In genomic region chr16:57166611-57167513, GRCm38 (mm10) we compare ENCODE assay signal across 8 mouse cellular contexts. TPM values are rescaled to one million over a fixed set of nuclear protein-coding genes. Genes with fewer than 3 reads are reported as not detected.
DNase-seq lines count a peak whose midpoint lies in the region; ATAC-seq and TF ChIP-seq lines count a peak whose summit lies in the region.

Nit2 (minus strand) TSS chr16:57167341.

- no peaks in the 10 kb centered on the region for H3K9me3 ChIP-seq in CH12.LX (replicated peaks; ENCODE audit: low read length)
- H3K9me3 ChIP-seq in forebrain, embryonic 12.5 days = no peaks in the 10 kb centered on the region
- H3K9me3 ChIP-seq in heart, postnatal 0 days (replicated peaks; ENCODE audit: control insufficient read depth, low read length) = no peaks in the 10 kb centered on the region
- H3K9me3 ChIP-seq in liver, embryonic 16.5 days (replicated peaks; ENCODE audit: control insufficient read depth, low read length) = no peaks in the 10 kb centered on the region
- no peaks in the 10 kb centered on the region for H3K9me3 ChIP-seq in neural tube, embryonic 13.5 days

- H3K9ac ChIP-seq in CH12.LX (ENCODE audit: insufficient read depth, low read depth) = peak within 1 kb of the TSS; percentile 82
- H3K9ac ChIP-seq in forebrain, embryonic 12.5 days = peak within 1 kb of the TSS; percentile 79
- H3K9ac ChIP-seq in heart, postnatal 0 days (replicated peaks; ENCODE audit: low read depth, low read length) = peak within 1 kb of the TSS; percentile 75
- H3K9ac ChIP-seq in liver, embryonic 16.5 days (ENCODE audit: low read depth, low read length) = peak within 1 kb of the TSS; percentile 80
- peak within 1 kb of the TSS; percentile 78 for H3K9ac ChIP-seq in neural tube, embryonic 13.5 days

- dilution Hi-C loops in CH12.LX (cut with MboI; ENCODE audit: extremely low pct_ligation_motif_present, extremely low pct_unique_long_range_greater_than_20kb, low sequenced_read_pairs) = no loop called here

- peak within 1 kb of the TSS; percentile 83 to 96 (median 88) for H3K4me3 ChIP-seq in CH12.LX (replicated peaks in 1 of 3; ENCODE audit: low read depth in 2 of 3, low read length in 2 of 3, poor library complexity in 1 of 3)
- H3K4me3 ChIP-seq in forebrain, embryonic 12.5 days (replicated peaks) = peak within 1 kb of the TSS; percentile 77
- peak within 1 kb of the TSS; percentile 78 for H3K4me3 ChIP-seq in heart, postnatal 0 days (ENCODE audit: low read depth, low read length)
- peak within 1 kb of the TSS; percentile 84 for H3K4me3 ChIP-seq in liver, embryonic 16.5 days (ENCODE audit: low read depth, low read length)
- H3K4me3 ChIP-seq in neural tube, embryonic 13.5 days = peak within 1 kb of the TSS; percentile 78
- H3K4me3 ChIP-seq in testis, adult 2 months (ENCODE audit: control insufficient read depth, low read depth, low read length) = peak within 1 kb of the TSS; percentile 63

- H3K27ac ChIP-seq in CH12.LX (ENCODE audit: insufficient read depth, low read depth) = peak within 1 kb of the TSS; percentile 80
- H3K27ac ChIP-seq in forebrain, embryonic 12.5 days = peak within 1 kb of the TSS; percentile 69
- H3K27ac ChIP-seq in heart, postnatal 0 days (ENCODE audit: low read depth) = peak within 1 kb of the TSS; percentile 92
- peak within 1 kb of the TSS; percentile 86 for H3K27ac ChIP-seq in liver, embryonic 16.5 days (ENCODE audit: low read length)
- peak within 1 kb of the TSS; percentile 89 for H3K27ac ChIP-seq in neural tube, embryonic 13.5 days (replicated peaks)
- H3K27ac ChIP-seq in testis, adult 2 months (ENCODE audit: control insufficient read depth, insufficient read depth, low read depth, low read length) = peak within 1 kb of the TSS; percentile 1

- peak; percentile 94 for TF ChIP-seq POLR2A in CH12.LX (IDR thresholded peaks at IDR 0.05; ENCODE audit: low read depth, low read length)
- peak; percentile 34; the same call in 1 of the 2 replicates for TF ChIP-seq POLR2A in testis, adult 2 months (IDR thresholded peaks at IDR 0.05; ENCODE audit: control insufficient read depth, low read depth, low read length)

- peak within 1 kb of the TSS; percentile 66; the same call in 1 of the 2 replicates for H3K4me2 ChIP-seq in CH12.LX (ENCODE audit: insufficient read depth, low read depth, poor library complexity, severe bottlenecking)
- peak within 1 kb of the TSS; percentile 74 for H3K4me2 ChIP-seq in forebrain, embryonic 12.5 days
- peak within 1 kb of the TSS; percentile 86 for H3K4me2 ChIP-seq in heart, postnatal 0 days (ENCODE audit: low read depth, low read length)
- H3K4me2 ChIP-seq in liver, embryonic 16.5 days (ENCODE audit: low read depth, low read length) = peak within 1 kb of the TSS; percentile 92
- H3K4me2 ChIP-seq in neural tube, embryonic 13.5 days = peak within 1 kb of the TSS; percentile 76

- peak; percentile 91 for DNase-seq in CH12.LX (ENCODE audit: extremely low read depth)
- peak; percentile 76 for DNase-seq in c-Kit-positive CD71-positive TER-119-negative erythroid progenitor cells, embryonic 14.5 days (ENCODE audit: low read depth)
- peak; percentile 91 for DNase-seq in heart, postnatal 0 days (ENCODE audit: low spot score)
- peak; percentile 98 for DNase-seq in kidney, postnatal 4 days

- peak; percentile 98 for ATAC-seq in forebrain, embryonic 12.5 days (ENCODE audit: low FRiP score)
- peak; percentile 99 for ATAC-seq in heart, postnatal 0 days (ENCODE audit: insufficient read depth, low read depth)
- ATAC-seq in liver, embryonic 16.5 days (ENCODE audit: low read depth) = peak; percentile 95
- ATAC-seq in neural tube, embryonic 13.5 days (ENCODE audit: low read depth) = peak; percentile 99

- H3K27me3 ChIP-seq in CH12.LX (replicated peaks) = no peaks in the 10 kb centered on the region
- no peaks in the 10 kb centered on the region for H3K27me3 ChIP-seq in forebrain, embryonic 12.5 days
- no peaks in the 10 kb centered on the region for H3K27me3 ChIP-seq in heart, postnatal 0 days (ENCODE audit: control insufficient read depth, insufficient read depth, low read length)
- H3K27me3 ChIP-seq in liver, embryonic 16.5 days (ENCODE audit: control insufficient read depth, insufficient read depth, low read depth, low read length) = no peaks in the 10 kb centered on the region
- no peaks in the 10 kb centered on the region for H3K27me3 ChIP-seq in neural tube, embryonic 13.5 days
- no peaks in the 10 kb centered on the region for H3K27me3 ChIP-seq in testis, adult 2 months (ENCODE audit: control insufficient read depth, insufficient read depth, low read length)

- peaks cover 24 to 67% of the 10 kb centered on the region in 2 experiments for H3K36me3 ChIP-seq in CH12.LX (replicated peaks in 1 of 2; ENCODE audit: control insufficient read depth in 1 of 2, insufficient read depth in 1 of 2, low read length in 1 of 2)
- H3K36me3 ChIP-seq in forebrain, embryonic 12.5 days (replicated peaks) = peaks cover 12% of the 10 kb centered on the region
- peaks cover 32% of the 10 kb centered on the region for H3K36me3 ChIP-seq in heart, postnatal 0 days (replicated peaks; ENCODE audit: control insufficient read depth, insufficient read depth, low read length)
- H3K36me3 ChIP-seq in liver, embryonic 16.5 days (ENCODE audit: control insufficient read depth, insufficient read depth) = no peaks in the 10 kb centered on the region; the same call in 1 of the 2 replicates
- H3K36me3 ChIP-seq in neural tube, embryonic 13.5 days = peaks cover 24% of the 10 kb centered on the region
- H3K36me3 ChIP-seq in testis, adult 2 months (ENCODE audit: control insufficient read depth, insufficient read depth, low read length) = no peaks in the 10 kb centered on the region

- TF ChIP-seq CTCF in CH12.LX (conservative IDR thresholded peaks at IDR 0.05 in 1 of 2, IDR thresholded peaks at IDR 0.05 in 1 of 2; ENCODE audit: low read depth in 2 of 2, low read length in 2 of 2) = peak; percentile 93 to 94
- TF ChIP-seq CTCF in heart, postnatal 0 days (IDR thresholded peaks at IDR 0.05; ENCODE audit: low read depth) = peak; percentile 63
- TF ChIP-seq CTCF in testis, adult 2 months (IDR thresholded peaks at IDR 0.05; ENCODE audit: control insufficient read depth, insufficient read depth, insufficient replicate concordance, low read depth, low read length) = peak; percentile 55; the same call in 1 of the 2 replicates

- peak; percentile 80 for TF ChIP-seq RAD21 in CH12.LX (IDR thresholded peaks at IDR 0.05; ENCODE audit: low read depth, low read length)

- no peak for TF ChIP-seq EP300 in CH12.LX (IDR thresholded peaks at IDR 0.05; ENCODE audit: low read length)
- TF ChIP-seq EP300 in heart, postnatal 0 days (IDR thresholded peaks at IDR 0.05; ENCODE audit: low read depth) = no peak

- in situ Hi-C loops in CH12.LX (cut with MboI; ENCODE audit: low pct_ligation_motif_present, low pct_unique_long_range_greater_than_20kb, low sequenced_read_pairs) = loop anchor here (5.0 kb wide), 1 partner anchor 45 kb away; the partner anchor contains the start of gene Tomm70a

- under 1% methylated on average over 58 of the region's 58 CpGs for WGBS in forebrain, embryonic 12.5 days
- WGBS in heart, postnatal 0 days = under 1% methylated on average over 58 of the region's 58 CpGs
- WGBS in liver, embryonic 16.5 days (ENCODE audit: insufficient replicate concordance) = under 1% methylated on average over 58 of the region's 58 CpGs
- under 1% methylated on average over 58 of the region's 58 CpGs for WGBS in neural tube, embryonic 13.5 days

- H3K79me2 ChIP-seq in CH12.LX (replicated peaks; ENCODE audit: control insufficient read depth, extremely low read depth, insufficient read depth, poor library complexity, severe bottlenecking) = peaks cover 10% of the 10 kb centered on the region

- H3K4me1 ChIP-seq in CH12.LX (ENCODE audit: control insufficient read depth in 1 of 2, insufficient read depth in 2 of 2) = peaks cover 5 to 28% of the 10 kb centered on the region in 2 experiments
- H3K4me1 ChIP-seq in forebrain, embryonic 12.5 days = peaks cover 10% of the 10 kb centered on the region
- no peaks in the 10 kb centered on the region for H3K4me1 ChIP-seq in heart, postnatal 0 days (ENCODE audit: control insufficient read depth, insufficient read depth)
- H3K4me1 ChIP-seq in liver, embryonic 16.5 days (ENCODE audit: control insufficient read depth, low read depth, low read length) = peaks cover 14% of the 10 kb centered on the region
- peaks cover 18% of the 10 kb centered on the region for H3K4me1 ChIP-seq in neural tube, embryonic 13.5 days (replicated peaks)
- no peaks in the 10 kb centered on the region for H3K4me1 ChIP-seq in testis, adult 2 months (ENCODE audit: control insufficient read depth, insufficient read depth, low read length)

TF ChIP-seq in CH12.LX, 34 proteins besides CTCF, POLR2A, EP300 and RAD21 (continues in another document):
- TF ChIP-seq ZMIZ1 (IDR thresholded peaks at IDR 0.05; ENCODE audit: low read depth, low read length) (peak; percentile 65; the same call in 1 of the 2 replicates), CHD1 (IDR thresholded peaks at IDR 0.05; ENCODE audit: low read depth, low read length) (0 out of 2 replicates have a peak, but pooled peaks have one; percentile 85), USF1 (IDR thresholded peaks at IDR 0.05; ENCODE audit: low read depth, low read length) (no peak), USF2 (conservative IDR thresholded peaks at IDR 0.05; ENCODE audit: low read depth, low read length) (no peak), ZNF384 (IDR thresholded peaks at IDR 0.05; ENCODE audit: low read depth, low read length) (no peak), IRF4 (IDR thresholded peaks at IDR 0.05; ENCODE audit: low read depth, low read length) (no peak), RCOR1 (conservative IDR thresholded peaks at IDR 0.05; ENCODE audit: low read depth, low read length) (no peak), SMC3 (IDR thresholded peaks at IDR 0.05; ENCODE audit: low read depth, low read length) (peak; percentile 79), MAX (IDR thresholded peaks at IDR 0.05; ENCODE audit: low read length) (peak; percentile 67; the same call in 1 of the 2 replicates), MYC (IDR thresholded peaks at IDR 0.05; ENCODE audit: low read depth, low read length) (0 out of 2 replicates have a peak, but pooled peaks have one; percentile 28), UBTF (IDR thresholded peaks at IDR 0.05; ENCODE audit: low read depth, low read length) (0 out of 2 replicates have a peak, but pooled peaks have one; percentile 22)

RNA-seq across cellular contexts. Expression of gene Nit2, which starts in this region (rescaled TPM):
- total RNA-seq in CH12.LX (2012; rRNA removed) (59.4 and 60.1 TPM in 2 replicates), CH12.LX (2014; rRNA removed) (90.9 and 93.3 TPM in 2 replicates)
- 71.8 and 84.4 TPM in 2 replicates for polyA plus RNA-seq in CH12.LX (2012; ENCODE audit: insufficient read length, low read depth)
- polyA plus RNA-seq in forebrain, embryonic 12.5 days (2016; fragmentation: Nextera tagmentation; extraction: Ambion mirVana) = 46.0 and 48.2 TPM in 2 replicates
- total RNA-seq in heart, postnatal 0 days (2014; rRNA removed; ENCODE audit: low replicate concordance) = 21.1 and 40.3 TPM in 2 replicates
- 54.1 and 54.8 TPM in 2 replicates for polyA plus RNA-seq in heart, postnatal 0 days (2015; fragmentation: Nextera tagmentation; extraction: Ambion mirVana)
- polyA plus RNA-seq in liver, embryonic 16.5 days (2015; fragmentation: Nextera tagmentation; extraction: Ambion mirVana) = 47.4 and 48.0 TPM in 2 replicates
- 46.8 and 47.0 TPM in 2 replicates for polyA plus RNA-seq in neural tube, embryonic 13.5 days (2015; fragmentation: Nextera tagmentation; extraction: Ambion mirVana)
- 6.0 and 6.1 TPM in 2 replicates for polyA plus RNA-seq in testis, adult 2 months (2012; rRNA removed)

Comparison
In these comparisons a context has a peak if more than half of its experiments do, and no peak if none do; other contexts are left out.
1. Peak in every context shown above with its lines: DNase-seq, ATAC-seq, H3K4me3 ChIP-seq and H3K27ac ChIP-seq.
2. H3K27ac ChIP-seq: peak in every context shown above with its lines; median percentile 92 in heart, postnatal 0 days; 89 in neural tube, embryonic 13.5 days; 86 in liver, embryonic 16.5 days; 80 in CH12.LX; 69 in forebrain, embryonic 12.5 days; 1 in testis, adult 2 months.